Mouse (Mus musculus): ENCODE measurements around the gene Avl9.

DNA sequence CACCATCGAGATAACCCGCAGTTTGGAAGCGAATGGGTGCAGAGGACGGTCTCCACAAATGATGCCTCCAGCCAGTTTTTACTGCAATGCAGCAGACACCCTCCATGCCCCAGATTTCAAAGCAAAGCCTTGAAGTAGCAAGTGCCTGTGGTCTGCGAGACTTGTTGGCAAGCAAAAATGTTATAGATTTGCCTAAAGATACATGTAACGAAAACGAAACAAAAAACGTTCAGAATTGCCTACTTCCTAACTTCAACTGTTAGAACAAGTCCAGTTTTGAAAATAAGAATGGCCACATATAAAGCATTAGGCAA lies 83.4 kb downstream of the Avl9 start:
- TF ChIP-seq CTCF (IDR thresholded peaks at IDR 0.05; ENCODE audit: control insufficient read depth, insufficient read depth, low read length) (no peak), POLR2A (IDR thresholded peaks at IDR 0.05; ENCODE audit: borderline replicate concordance, control insufficient read depth, low read depth, low read length) (no peak)
